Mouse (Mus musculus) myocyte (in vitro differentiated cells): ENCODE data around the gene Gm37240.

ENCODE experiments used
- E2F4 ChIP-seq: IDR thresholded peaks from one replicate; pipeline ENCODE4 v1.6.1; 2011; ENCODE audit warnings: mild to moderate bottlenecking, control low read depth, moderate library complexity; ENCODE audit not compliant: insufficient read depth
- MAX ChIP-seq: IDR thresholded peaks from one replicate; pipeline ENCODE4 v1.6.1; 2011; ENCODE audit warnings: low read depth, mild to moderate bottlenecking, control low read depth
- MYOD1 ChIP-seq, 3 experiments: IDR thresholded peaks; one replicate each; pipeline ENCODE4 v1.6.1; 2011; ENCODE audit warnings: control low read depth in 2 of 3, low read depth in 2 of 3, mild to moderate bottlenecking in 2 of 3, moderate library complexity in 1 of 3; ENCODE audit not compliant: insufficient read length in 2 of 3, control insufficient read depth in 1 of 3
- MYOG ChIP-seq, 3 experiments: IDR thresholded peaks; one replicate each; pipeline ENCODE4 v1.6.1; 2011; ENCODE audit warnings: control low read depth in 2 of 3, low read depth in 2 of 3, mild to moderate bottlenecking in 2 of 3; ENCODE audit not compliant: insufficient read length in 2 of 3, control insufficient read depth in 1 of 3, insufficient read depth in 1 of 3
- POLR2A ChIP-seq: IDR thresholded peaks from one replicate; pipeline ENCODE4 v1.6.1; 2011; ENCODE audit warnings: low read depth, mild to moderate bottlenecking, control low read depth, moderate library complexity; ENCODE audit not compliant: insufficient read length
- POLR2AphosphoS2 ChIP-seq: IDR thresholded peaks from one replicate; pipeline ENCODE4 v1.6.1; 2011; ENCODE audit warnings: low read depth, control low read depth; ENCODE audit not compliant: insufficient read length
- REST ChIP-seq: IDR thresholded peaks from one replicate; pipeline ENCODE4 v1.6.1; 2011; ENCODE audit warnings: mild to moderate bottlenecking, control low read depth, moderate library complexity; ENCODE audit not compliant: insufficient read depth, insufficient read length
- SRF ChIP-seq: IDR thresholded peaks from one replicate; pipeline ENCODE4 v1.6.1; 2011; ENCODE audit warnings: low read depth; ENCODE audit not compliant: control insufficient read depth, insufficient read length
- TCF3 ChIP-seq: IDR thresholded peaks from one replicate; pipeline ENCODE4 v1.6.1; 2011; ENCODE audit warnings: low read depth, control low read depth; ENCODE audit not compliant: insufficient read length
- USF1 ChIP-seq: IDR thresholded peaks from one replicate; pipeline ENCODE4 v1.6.1; 2011; ENCODE audit warnings: low read depth, mild to moderate bottlenecking, control low read depth, moderate library complexity

DNA sequence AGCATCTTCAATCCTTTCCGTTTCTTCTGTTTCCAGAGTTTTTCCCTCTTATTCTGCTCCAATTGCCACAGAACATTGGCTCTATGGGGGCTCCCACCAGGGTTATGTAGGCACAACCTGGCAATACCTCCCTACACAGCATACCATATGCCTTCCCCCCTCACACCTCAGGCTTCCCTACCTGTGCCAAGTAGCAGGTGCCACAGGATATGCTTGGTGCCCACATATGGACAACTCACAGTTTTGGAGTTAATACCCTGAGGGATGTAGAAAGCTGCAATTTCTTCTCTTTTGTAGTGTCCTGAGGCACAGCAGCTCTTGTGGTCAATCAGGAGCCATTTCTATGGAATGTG, 488.9 kb downstream of the Gm37240 start:
- no peak for TF ChIP-seq POLR2AphosphoS2
- no peak for TF ChIP-seq SRF
- no peak for TF ChIP-seq MYOD1 (IDR thresholded peaks at IDR 0.05; ENCODE audit: control insufficient read depth in 1 of 3, insufficient read length in 2 of 3, low read depth in 2 of 3)
- TF ChIP-seq USF1 = no peak
- TF ChIP-seq POLR2A = no peak
- no peak for TF ChIP-seq E2F4
- TF ChIP-seq MYOG (IDR thresholded peaks at IDR 0.05; ENCODE audit: control insufficient read depth in 1 of 3, insufficient read depth in 1 of 3, insufficient read length in 2 of 3, low read depth in 2 of 3) = no peak
- no peak for TF ChIP-seq REST
- no peak for TF ChIP-seq TCF3
- no peak for TF ChIP-seq MAX
